Mouse (Mus musculus) Muller cell, postnatal 12 days (primary cell): ENCODE measurements at regions not wholly inside any gene's neighbourhood (a gene's known extent, or its start where the extent isn't known, plus 50 kb on each side); places are given as distances from the start of the nearest gene placed in this dataset.
"Not testable (repeated sequence)": the region's sequence is repeated elsewhere in the genome, so short reads cannot be mapped to it uniquely, and the experiment has no call there.

Experiments used
- DNase-seq: peaks from one replicate; pipeline ENCODE4 v3.0.0-alpha.2; 2015; ENCODE audit errors: inconsistent ontology term

DNA sequence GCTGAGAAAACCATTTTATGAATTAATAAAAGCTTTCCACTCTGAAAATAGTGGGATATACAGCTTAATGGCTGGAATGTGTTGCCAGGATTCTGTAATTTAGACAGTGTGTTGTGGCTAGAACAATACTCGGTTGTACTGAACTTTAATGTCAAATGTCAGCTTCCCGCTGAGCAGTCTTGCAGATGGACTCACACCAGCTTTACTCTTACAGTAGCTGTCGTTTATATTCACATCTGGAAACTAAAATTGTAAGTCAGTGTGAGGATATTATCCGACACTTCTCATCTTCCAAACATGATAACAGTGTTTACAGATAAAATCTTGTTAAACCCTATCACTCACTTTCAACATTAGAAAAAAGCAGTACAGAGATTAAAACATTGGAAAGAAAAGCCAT, 328.3 kb upstream of the Gje1 start:
- no peak for DNase-seq

DNA sequence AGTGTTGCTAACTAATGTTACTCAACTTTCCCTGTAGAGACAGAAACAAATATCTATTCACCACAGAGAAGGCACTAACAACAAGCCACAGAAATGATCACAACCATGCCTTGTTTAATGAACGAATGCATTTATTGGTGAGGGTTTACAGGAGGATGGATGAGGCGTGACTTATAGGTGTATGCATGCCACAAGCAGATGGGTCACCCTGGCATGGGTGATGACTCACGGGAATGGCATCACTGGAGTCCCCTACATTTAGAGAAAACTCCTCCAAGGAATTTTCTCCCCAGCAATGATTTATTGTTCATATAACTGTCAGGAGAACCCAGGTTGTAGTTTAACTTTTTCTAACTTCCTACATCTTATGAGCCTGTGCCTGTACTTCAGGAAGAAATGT, 319.6 kb upstream of the Gje1 start:
- peak; percentile 8 for DNase-seq

DNA sequence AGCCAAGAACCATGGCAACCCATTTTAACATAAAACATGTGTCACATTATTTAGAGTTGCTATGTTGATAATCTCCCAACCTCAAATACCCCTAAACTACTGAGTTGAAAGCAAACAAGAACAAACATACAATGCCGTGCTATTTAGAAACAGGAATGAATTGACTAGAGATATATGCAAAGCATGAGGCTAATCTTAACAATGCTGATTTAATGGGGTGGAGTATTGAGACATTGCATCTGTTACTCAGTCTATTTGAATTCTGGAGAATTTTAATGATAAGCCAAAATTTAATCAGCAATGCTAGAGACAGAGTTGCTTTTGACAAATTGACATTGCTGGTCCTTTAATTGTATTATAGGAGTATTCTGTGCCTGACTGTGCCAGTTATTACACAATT, 313.5 kb upstream of the Gje1 start:
- no peak for DNase-seq

GRCm38 (mm10) chr10:15029151-15029550, 311.1 kb upstream of the Gje1 start:
- no peak for DNase-seq

DNA sequence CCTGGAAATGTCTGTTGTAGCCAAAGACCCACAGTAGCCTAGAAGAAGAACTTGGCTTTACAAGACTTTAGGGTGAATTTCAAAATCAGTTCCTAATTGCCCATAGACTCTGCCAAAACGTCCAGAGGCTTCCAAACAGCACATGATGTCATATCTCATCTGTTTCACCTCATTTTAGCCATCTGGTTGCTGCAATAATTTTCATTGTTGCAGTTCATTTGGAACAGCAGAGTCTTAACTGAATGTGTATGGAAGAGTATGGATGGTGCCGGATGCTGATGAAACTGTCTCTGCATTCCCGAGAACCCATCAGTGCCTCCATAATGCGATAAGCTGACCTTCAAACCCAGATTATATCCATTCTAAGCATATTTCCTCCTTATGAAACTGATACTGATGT, 295.9 kb upstream of the Gje1 start:
- DNase-seq: no peak

- DNase-seq: no peak
Observed at GRCm38 (mm10) chr10:14996374-14996773, 278.4 kb upstream of the Gje1 start.

DNA sequence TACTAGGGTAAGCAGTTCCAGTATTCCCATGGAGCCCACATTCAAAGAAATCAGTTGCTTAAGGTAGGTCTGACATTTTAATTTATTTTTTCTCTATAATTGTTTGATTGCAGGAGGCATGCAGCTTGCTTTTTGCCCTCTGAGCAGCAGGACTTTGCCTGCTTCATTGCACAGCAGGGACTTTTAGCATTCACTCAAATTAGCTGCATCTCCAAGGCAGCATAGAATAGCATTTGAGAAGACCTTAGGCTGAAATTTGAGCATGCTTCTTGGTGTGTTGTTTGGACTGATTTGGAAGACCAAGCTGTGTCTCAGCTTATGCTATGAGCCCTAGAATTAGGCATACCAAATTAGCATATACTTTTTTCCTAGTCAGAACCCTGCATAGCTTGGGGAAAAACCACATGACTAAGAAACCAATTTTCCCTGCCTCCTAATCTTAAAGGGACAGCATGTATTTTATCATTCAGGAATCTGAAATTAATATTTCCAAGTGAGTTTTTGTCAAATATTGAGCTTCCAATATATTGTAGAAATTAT, 271.7 kb upstream of the Gje1 start:
- DNase-seq: no peak

DNA sequence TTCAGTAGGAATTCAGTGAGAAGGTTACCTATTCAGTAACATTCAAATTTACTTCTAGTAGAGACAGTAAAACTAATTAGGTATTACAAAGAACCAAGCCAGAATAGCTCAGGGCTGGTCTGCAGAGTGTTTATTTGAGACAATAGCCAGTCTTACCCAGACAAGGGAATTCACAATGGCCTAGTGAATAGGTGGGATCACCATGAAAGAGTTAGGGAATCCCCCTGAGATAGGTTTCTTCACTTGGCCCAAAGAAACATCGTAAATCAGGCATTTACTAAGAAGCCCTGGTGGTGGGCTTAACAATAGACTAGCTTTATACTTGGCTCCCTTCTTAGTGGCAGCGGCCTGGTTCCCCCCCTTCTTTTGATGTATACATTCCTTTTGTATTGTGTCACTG, 268.6 kb upstream of the Gje1 start:
- DNase-seq: not testable (repeated sequence)

DNA sequence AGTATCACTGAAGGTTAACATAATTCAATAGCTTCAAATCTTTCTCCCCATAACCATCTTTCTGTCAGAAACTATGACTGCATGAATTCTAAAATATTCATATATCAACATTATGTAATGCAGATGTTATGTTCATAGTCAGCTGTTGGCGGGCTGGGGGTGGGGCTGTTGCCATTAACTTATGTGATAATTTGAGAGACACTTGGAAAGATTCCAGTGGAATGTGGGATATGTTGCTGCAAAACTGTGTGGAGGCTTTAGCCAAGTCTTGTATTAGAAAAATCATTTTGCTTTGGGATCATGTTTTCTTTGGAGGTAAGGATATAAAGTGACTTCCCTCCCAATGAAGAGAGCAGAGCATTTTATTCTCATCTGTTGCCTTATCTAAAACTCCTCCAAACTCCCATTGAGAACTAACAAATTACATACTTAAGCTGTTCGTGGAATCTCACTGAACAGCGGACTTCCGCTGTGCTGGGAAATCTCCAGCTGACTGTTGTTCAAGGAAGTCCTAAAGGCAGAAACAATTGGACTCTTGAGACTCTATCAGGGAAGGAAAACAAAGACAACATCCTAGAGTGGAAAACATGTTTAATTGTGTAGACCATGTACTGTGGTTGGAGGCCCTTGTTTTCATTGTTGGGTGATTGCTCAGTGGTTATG, 260.2 kb upstream of the Gje1 start:
- DNase-seq: peak; percentile 81

GRCm38 (mm10) chr10:14977268-14978000, 259.4 kb upstream of the Gje1 start:
- peak; percentile 69 for DNase-seq

DNA sequence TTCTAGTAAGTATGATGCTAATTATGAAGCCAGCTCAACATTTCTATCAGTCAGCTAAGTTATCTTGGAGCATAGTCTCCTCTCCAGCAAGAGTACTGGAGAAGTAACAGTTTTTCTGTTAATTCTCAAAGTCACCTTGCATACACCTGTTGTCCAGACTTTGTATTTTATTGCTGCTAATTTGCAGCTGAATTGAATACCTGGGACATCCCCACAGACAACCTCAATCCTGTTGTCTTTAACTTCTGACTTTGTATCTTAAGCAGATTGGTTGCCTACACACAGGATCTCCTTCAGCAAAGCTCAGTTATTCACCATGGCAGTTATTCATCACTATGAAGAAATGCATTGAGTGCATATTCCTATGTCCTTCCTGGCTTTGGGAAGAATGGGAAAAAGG, 251.7 kb upstream of the Gje1 start:
- DNase-seq: no peak

DNA sequence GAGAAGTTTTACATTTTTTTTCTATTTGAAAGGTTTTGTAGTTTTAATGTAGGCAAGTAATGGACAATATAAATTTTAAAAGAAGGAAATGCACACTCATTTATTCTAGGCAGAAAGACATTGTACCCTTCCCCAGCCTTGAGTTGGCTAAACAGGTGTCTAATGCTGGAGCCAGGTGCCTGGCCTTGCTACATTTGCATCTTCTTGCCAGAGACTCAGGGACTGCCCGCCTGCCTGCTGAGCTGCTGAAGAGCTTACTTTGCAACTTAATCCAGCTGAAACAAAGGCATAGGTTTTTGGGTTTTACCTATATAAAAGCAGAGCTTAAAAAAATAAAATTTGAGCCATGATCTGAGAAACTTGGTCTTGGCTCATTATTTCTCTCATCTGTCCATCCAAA, 249.6 kb upstream of the Gje1 start:
- DNase-seq: no peak

DNA sequence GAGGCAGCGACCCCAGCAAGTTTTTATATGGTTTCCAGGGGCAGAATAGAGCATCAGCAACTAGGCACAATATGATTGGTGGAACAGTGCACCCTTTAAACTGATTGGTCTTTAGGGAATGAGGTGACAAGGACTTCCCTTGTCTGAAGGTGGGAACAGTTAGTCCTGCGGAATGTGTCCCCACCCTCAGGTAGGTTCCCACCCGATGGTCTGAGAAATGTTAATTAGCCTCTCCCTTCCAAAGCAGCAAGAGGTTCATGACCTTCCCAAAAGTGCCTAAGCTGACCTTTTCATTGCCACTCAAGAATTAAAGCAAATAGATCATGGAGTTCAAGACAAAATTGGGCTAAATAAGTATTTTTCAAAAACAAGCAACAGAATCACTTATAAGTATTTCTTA, 248.8 kb upstream of the Gje1 start:
- DNase-seq: not testable (repeated sequence)

DNA sequence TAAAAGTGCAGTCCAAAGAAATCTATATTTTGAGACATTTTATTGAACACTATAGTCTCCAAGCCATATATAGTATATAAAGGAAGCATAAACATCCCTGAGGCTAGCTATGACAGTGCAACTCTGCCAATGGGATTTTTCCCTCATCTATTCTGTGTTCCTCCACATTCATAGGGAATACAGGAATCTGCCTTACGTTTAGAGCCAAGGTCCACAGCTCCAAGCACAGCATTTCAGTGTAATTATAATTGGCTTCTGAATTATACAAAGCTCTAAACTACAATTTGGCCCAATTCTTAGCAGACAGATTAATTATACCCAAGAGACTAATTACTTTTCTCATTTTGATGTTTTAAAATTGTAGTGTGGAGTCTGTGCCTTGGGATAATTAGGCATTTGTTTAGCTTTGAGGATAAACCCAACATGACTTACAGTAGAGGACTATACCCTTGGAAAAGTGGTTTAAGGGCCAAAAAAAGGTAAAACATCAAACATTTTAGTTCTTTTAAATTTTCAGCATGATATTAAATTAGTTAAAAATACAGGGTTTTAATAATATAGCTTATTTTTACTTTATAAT, 235.0 kb upstream of the Gje1 start:
- DNase-seq: peak; percentile 3

- DNase-seq: peak; percentile 38
Observed at GRCm38 (mm10) chr10:14941875-14942274, 223.9 kb upstream of the Gje1 start.
